Mouse (Mus musculus) ovary, postnatal 14 days (tissue): ENCODE measurements around the gene Tmem206.
A peak's percentile ranks its signal among the peaks of the same experiment; 100 is the strongest.

Experiments
- DNase-seq: peaks from one replicate; pipeline ENCODE4 v3.0.0; 2022; ENCODE audit warnings: low spot score

Gene Tmem206

DNA sequence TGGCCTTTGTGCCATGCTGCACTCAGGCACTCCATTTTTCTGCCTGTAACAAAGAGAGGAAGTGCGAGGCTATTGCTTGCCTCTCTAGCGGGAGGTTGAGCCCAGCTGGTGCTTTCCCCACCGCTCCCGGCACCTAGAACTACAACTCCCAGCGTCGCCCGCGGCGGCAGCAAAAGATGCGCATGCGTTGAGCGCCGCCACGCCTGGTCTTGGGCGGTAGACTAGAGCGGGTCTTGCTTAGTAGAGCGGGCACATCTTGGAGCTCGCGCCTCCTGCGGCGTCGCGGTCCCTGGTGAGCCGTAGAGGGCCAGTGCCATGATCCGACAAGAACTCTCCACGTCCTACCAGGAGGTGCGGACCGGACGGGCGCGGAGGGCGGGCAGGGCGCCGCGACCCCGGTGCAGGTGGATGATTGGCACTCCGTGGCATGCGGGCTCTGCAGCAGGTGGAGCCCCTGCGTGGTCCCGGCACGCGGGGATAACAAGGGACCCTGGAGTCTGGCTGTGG is at the start of gene Tmem206:
TSS of gene Tmem206 (plus strand) at position 187 of the 507 bp plus-strand sequence.
- peak; percentile 93 for DNase-seq

DNA sequence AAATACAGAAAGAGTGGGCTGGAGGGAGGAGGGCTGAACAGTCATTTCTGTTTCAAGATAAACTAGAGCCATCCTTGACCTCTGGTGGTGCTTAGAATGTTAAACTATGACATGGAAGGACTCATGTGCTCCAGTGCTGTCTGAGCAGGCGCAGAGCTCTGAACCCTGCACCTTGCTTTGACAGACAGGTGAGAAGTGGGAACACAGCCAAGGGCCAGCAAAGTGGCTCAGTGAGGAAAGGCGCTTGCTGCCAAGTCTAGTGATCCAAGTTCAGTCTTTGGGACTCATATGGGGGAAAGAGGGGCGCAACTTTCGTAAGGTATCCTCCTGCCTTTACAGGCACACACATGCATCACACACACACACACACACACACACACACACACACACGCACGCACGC is 49.5 kb upstream of the Tmem206 start:
- DNase-seq, result no peak

DNA sequence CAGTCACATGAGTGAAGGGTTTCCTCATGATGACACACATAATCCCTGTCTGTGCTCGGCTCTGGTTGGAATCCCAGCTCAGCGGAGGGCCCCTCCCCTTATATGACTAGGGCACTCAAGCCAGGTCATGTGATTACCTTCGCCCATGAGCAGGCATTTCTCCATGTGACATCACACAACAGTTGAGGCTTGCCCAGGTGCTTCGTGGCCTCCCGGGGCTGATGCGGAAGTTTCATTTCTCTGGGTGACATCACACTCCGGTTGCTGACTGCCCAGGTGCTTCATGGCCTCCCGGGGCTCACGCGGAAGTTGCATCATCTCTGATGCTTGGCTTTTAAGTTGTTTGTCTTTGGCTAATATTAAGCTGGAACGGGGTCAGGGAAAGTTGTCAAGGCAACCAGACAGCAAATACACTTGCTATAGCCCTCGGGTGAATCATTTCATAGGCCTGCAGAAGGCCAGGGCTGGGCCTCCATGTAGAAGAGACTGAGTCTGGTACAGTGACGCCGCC is 48.1 kb upstream of the Tmem206 start:
- DNase-seq, result no peak

DNA sequence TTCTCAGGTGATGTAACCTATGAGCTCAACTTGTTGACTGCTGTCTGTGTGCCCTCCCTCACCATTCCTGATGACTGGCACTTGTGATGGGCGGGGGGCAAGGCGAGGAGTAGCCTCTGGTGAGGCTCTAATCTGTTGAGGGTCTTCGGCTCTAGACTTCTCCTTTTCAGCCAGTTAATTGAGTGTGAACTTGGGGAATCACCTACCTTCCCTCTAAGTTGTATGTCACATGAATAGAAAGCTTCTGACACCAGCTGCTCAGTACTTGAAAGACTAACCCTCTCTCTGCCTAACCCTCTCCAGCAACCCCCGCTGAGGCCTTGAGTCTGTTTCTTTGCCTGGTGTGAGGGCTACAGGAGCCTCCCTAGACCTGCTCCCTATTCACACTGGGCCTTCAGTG is 47.4 kb upstream of the Tmem206 start:
- no peak for DNase-seq

DNA sequence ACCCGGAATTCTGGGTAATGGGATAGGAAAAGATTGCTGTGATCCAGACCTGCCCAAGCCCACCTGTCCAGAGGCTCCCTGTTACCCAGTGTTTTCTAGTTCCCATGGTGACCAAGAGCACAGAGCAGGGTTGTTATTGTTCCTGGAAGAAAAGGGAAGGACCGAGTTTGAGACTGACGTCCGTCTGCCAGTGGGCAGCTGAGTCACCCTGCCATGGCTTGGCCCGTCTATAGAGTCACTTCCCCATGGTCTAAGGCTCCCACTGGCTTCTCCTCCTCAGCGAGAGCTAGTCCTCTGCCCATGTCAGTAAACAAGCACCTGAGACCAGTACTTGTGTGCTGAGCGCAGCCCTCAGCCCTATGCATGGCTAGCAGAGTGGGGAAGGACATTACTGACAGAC is 44.5 kb upstream of the Tmem206 start:
- DNase-seq, result no peak

DNA sequence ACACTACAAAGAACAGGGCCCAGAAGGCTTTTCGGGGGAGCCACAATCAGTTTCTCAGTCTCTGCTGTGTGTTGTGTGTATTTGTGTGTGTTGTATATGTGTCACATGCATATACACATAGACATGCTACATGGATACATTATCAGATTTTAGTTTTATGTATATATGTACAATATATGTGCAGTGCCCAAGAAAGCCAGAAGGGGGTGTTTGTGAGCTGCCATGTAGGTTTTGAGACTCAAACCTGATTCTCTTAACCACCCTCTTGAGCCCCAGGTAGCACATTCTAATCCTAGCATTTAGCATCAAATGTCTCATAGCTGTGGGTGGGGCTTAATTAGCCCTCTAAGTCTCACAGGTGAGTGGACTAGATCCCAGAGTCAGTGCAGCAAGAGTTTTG is 43.4 kb upstream of the Tmem206 start:
- no peak for DNase-seq

DNA sequence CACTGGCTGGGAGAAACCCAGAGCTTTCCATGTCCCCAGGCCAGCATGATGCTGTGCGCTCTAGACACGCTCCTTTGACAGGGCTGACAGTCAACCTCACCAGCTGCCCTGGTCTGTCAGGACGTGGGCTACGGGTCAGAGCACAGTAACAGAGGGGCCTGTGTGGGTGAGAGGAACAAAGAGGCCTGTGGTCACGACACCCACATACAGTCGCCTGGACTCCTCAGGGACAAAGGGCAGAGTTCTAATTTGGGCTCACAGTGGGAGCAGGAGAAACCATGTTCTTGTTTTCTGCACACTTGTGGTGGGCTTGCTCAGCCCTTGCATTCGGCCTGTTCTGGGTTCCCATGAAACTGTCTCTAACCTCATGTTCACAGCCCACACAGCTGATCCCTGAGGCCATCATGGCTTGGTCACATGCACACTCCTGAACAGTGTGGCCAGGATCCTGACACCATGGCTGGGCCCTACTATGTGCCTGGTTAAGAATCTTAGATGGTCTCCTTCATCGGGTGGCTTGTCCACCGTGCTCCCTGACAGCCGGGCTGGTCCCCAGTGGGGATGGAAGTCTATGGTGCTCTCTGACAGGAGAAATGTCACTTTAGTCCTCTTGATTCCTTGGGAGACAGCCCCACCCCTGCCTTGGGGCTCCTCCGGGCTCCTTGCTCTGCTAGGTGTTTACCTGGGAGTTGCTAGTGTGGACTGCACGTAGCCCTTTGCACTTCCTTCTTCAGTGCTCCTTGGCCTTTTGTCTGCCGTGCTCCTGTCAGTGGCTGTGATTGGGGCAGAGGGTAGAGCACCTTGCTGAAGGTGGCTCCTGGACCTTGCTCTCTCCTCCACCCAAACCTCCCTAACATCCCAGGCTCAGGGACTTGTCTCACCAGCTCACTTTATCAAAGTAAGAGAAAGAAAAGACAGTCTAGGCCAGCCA is 42.3 kb upstream of the Tmem206 start:
- no peak for DNase-seq

DNA sequence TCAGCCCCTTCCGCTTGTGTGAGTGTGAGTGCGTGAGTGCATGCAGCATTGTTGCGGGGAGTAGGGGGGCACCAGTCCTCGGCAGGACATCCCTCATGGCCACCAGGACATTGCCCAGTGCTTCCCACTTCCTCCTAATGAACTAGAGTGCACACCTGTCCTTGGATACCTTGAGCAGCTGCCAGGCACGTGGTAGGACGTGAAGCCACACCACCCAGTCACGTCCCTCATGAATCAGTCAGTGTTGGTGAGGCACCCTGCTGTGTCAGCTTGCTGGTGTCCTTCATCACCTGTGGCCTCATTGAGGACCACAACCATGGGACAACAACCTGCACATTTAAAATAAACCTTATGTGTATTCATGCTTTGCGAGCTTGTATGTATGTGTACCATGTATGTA is 41.2 kb upstream of the Tmem206 start:
- no peak for DNase-seq

DNA sequence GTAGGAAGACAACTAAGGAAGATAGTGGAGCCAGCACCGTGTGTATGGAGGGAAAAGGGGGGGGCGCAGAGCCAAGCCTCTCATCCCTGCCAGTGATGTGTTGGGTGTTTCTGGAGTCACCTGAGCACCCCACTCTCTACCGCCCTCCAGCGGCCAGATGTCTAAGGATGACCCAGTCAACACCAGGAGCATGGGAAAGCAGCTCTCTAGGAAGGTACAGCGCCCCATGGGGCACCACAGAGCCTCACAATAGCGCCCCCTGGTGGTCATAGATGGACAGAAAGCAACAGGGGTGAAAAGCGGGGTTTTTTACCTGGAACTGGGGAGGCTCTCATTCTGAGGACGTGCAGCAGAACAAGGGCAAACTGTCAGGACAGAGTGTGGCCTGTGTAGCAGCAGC is 37.0 kb upstream of the Tmem206 start:
- DNase-seq, result peak; percentile 27

DNA sequence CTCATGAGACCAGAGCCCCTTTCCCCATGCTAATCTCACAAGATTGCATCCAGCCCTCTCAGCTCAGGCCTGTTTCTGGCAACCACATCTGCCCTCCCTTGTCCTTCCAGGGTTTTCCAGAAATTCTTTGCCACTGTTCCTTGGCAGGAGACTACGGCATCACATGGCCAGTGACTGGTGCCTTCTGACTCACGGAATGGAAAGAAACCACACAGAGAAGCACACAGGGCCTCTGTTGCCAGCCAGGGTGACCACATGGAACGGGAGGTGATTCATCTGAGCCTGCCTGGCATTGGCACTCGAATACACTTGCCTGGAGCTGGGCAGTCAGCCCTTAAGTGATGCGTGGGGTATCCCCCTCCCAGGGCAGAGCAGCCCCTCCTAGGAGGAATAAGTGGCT is 33.4 kb upstream of the Tmem206 start:
- DNase-seq, result no peak

DNA sequence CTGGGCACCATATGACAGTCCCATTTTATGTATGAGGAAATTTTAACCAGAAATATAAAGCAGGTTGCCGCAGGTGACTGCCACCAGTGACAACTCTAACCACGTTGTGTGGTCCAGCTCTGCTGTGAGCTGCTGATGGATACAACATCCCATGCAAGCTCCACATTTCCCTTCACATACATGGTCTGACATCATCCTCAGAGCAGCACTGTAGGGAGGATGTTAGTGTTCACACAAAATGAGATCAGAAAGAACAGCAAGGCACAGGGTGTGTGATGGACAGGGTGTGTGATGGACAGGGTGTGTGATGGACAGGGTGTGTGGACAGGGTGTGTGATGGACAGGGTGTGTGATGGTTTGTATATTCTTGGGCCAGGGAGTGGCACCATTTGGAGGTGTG is 32.7 kb upstream of the Tmem206 start:
- no peak for DNase-seq

DNA sequence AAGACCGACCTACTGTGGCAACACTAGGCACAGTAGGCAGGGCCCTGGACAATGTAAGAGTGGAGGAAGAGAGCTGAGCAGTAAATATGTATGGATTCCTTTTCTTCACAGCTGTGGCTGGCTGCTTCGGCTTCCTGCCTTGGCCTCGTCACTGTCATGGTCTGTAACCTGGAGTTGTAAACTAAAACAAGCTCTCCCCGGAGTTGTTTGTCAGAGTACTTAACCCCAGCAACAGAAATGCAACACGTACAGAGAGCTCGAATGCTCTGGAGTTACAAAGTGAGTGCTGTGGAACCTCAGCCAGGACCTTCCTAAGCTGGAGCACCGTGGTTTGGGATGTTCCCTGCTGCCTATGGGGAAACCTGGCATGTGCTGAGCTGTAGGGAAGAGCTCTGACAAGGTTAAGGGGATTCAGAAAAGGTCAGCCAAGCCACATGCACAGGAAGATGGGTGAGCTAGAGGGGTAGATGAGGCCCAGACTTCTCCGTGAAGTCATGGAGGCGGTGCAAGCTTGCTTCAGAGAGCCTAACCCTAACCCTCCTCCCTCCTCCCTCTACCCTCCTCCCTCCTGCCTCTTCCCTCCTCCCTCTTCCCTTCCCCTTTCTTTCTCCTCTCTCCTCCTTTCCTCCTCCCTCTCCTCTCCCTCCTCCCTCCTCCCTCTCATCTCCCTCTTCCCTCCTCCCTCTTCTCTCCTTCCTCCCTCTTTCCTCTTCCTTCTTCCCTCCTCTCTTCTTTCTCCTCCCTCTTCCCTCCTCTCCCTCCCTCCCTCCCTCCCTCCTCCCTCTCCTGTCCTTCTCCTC is 31.5 kb upstream of the Tmem206 start:
- no peak for DNase-seq

DNA sequence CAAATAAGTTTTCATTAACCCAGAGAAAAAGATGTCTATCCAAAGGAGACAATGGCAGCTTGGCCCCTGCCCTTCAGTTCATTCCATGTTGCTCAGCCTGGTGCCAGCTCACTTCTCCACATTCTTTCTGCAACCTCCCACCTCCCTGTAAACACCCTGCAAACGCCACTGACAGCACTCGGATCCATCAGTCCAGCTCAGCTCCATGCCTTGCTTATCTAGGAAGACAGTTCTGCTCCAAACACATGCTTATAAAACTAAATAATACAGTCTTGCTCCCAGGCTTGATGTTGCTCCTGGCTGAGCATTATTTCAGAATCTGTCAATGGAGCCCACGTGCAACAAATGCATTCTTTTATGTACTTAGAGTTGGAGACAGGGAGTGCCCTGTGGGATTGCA is 29.9 kb upstream of the Tmem206 start:
- no peak for DNase-seq

DNA sequence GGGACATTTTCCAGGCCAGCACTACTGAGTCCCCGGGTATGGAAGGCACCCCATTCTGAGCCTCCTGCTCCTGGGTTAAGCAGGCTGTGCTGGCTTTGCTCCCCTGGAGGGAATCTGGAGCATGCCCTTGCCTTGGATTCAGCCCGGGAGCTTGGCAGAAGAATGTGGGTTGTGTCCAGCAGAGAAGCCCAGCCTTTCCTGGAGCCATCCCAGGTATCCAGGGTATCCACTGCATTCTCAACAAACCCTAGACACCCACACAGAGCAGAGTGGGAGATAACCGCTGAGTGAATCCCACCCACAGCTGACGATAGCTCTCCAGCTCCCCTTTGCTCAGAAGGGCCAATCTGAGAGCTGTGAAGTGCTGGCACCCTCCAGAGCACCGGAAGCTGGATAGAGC is 29.3 kb upstream of the Tmem206 start:
- DNase-seq, result peak; percentile 64

DNA sequence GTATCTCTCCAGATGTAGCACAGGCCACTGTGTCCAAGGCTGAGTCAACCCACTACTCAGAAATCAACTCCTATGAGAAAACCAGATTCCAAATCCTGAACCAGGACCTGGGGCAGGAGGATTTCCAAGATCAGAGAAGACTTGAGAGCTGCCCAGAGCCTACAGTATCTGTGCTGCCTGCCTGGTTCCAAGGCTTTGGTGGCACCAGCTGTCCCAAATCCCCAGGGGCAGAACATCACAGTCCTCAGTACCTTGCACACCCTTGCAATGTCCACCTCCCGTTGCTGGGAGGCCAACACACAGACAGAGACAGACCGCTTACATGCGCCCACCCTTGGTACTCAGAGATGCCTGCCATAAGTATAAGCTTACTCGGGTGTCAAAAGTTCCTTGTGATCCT is 27.4 kb upstream of the Tmem206 start:
- no peak for DNase-seq

DNA sequence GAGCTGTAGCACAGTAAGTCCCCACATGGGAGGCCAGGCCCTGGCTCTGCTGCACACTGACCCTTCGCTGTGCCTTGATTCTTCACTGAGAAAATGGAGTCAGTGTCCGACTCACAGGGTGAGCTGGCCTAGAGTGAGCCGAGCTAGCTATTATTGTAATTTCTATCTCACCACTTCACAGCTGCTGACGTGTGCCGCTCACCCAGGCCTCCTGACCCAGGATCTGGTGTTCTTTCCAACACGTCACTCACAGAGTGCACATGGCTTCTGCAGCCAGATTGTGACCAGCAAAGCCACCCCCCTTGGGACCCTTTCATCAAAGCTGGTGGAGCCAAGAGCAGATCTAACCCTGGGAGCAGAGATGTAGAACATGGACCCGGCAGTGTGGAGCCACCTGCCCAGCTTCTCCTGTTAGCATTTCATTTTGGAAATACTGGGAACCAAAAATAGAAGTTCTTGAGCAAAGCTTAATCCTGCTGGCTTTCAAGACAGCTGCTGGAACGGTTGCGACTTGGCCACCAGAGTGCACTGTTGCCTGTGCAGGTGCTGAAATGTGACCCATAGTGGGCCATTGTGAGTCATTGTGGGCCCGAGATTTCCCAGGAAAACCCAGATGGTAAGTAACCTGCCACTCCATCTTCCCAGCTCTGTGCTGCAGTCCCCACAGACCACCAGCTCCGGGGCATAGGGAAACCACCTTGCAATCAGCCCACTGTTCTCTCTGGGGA is 26.3 kb upstream of the Tmem206 start:
- no peak for DNase-seq

DNA sequence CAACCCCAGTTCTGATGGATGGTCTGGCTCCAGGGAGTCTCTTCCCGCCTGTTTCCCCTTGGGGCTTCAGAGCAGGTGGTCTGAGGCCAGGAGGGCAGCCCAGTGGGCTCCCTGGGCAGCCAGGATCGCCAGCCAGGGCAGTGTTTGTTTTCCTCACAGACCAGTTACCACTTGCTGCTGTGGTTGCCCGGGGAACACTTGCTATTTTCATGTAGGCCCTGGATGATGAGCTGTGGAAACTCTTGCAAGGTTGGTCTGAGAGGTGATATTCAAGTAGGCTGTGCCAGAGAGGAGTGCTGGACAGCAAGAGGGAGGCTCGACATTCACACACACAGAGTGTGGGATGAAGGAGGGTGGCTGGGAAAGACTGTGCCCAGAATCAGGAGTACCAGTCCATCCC is 23.8 kb upstream of the Tmem206 start:
- DNase-seq, result no peak

DNA sequence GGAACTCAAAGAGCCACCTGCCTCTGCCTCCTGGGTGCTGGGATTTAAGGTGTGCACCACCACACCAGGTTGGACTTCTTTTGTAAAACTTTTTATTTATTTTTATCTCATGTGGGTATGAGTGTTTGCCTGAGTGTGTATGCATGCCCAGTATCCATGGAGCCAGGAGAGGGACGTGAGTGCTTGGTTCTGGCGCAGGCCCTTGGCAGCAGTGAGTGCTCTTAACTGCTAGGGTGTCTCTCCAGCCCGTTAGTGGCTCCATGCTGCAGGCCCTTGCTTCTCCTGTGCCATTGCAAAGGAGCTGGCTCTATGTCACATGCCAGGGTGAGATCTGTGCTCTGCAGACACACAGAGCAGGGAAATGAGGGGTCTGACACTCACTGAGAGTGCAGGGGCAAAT is 22.0 kb upstream of the Tmem206 start:
- no peak for DNase-seq

DNA sequence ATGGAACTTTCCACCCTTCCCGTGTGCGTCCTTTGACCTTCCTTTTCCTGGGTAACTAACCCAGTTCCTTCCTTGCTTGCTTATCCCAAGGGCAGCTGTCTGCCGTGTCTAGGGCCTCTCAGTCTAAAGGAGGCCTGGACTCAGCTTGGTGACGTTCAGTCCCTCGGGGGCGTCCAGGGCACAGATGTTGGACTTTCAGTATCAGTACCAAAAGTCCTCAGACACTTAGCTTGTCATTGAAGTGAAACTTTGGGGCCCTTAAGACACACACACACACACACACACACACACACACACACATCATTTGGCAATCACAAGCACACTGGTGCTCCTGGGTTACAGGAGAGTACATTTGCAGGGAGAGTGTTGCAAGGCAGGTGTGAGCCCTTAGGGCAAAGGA is 21.5 kb upstream of the Tmem206 start:
- DNase-seq, result no peak

DNA sequence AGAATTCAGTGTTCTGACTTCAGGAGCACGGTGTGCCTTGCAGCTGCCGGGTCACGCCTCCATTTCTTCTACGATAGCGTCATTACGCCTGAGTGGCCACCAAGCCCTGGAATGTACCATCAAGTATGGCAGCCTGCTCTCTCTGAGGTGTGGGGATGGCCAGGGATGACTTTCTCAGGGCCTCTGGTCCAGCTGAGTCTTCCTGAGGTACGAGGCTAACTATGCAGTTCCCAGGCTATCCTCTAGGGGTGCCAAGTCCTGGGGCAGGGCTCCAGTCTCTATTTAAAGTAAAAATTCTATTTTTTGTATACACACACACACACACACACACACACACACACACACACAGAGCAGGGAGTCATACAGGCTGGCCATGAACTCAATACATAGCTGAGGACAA is 20.1 kb upstream of the Tmem206 start:
- DNase-seq, result no peak

DNA sequence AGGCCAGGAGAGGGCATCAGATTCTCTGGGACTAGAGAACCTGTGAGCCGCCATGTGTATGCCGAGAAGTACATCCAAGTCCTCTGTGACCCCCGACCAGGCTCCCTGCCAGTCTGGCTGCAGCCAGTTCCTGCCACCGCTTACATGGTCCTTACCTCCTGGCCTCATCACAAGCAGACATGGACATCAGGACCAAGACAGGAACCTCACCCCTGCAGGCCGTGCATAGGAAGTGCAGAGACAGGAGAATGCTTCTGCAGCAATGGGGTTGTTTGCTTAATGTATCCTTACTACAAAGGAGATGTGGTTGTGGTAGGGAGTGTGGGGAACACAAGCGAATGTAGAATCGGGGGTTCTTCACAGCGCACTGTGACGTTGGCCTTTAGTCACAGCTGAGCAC is 19.4 kb upstream of the Tmem206 start:
- no peak for DNase-seq

DNA sequence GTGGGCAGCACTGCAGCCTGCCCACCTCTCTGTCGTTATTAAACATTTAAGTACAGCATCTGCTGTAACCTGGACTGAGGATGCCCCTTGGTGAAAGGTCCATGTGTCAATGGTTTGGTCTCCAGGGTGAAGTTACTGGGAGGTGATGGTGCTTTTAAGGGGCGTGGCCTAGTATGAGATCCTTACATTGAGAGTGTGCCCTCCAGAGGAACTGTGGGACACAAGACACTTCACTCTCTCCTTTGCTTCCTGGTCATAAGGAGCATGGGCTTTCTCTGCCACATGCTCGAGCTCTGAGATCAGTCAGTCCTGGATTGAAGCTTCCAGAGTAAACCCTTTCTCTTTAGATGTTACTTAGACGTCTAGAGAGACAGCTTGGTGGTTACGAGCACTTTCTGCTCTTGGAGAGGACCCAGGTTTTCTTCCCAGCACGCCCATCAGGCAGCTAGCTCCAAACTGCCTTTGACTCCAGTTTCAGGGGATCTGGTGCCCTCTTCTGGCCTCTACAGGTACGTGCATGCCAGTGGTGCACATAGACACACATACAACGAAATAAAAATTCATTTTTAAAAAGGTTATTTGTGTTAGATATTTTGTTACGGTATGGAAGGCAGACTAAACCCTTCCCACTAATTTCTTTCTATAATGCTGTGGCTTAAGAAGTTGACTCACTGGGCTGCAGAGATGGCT is 17.8 kb upstream of the Tmem206 start:
- DNase-seq, result no peak
